Mouse (Mus musculus) liver, embryonic 14.5 days (tissue): ENCODE measurements at regions not wholly inside any gene's neighbourhood (a gene's known extent, or its start where the extent isn't known, plus 50 kb on each side); places are given as distances from the start of the nearest gene placed in this dataset.

ENCODE experiments used
- CTCF ChIP-seq: IDR thresholded peaks from 2 replicates; pipeline ENCODE4 v1.5.1; 2016; ENCODE audit warnings: antibody characterized with exemption, low read depth, control low read depth
- EP300 ChIP-seq: IDR thresholded peaks from 2 replicates; pipeline ENCODE4 v1.6.1; 2016; ENCODE audit warnings: antibody characterized with exemption, low read depth

- TF ChIP-seq CTCF (no peak), EP300 (no peak)
These were observed 65.1 kb upstream of the Zfp423 start for GRCm38 (mm10) chr8:88024496-88024895.
